Mouse (Mus musculus): Measurements from ENCODE around the gene 0610010F05Rik.

0610010F05Rik gene

DNA sequence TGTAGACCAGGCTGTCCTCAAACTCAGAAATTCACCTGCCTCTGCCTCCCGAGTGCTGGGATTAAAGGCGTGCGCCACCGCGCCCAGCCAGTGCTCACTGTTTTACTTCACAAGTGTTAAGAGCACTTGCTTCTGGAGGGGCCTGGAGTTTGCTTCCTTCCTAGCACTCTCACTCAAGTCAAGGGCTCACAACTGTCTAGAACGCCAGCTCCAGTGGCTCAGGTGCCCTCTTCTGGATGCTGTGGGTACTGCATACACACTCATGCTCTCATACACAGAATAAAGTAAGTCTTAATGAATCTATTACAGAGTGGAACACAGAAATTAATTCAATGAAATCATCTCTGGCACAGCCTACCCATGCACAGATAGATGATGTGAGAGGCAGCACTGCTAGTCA lies 67.7 kb downstream of the 0610010F05Rik start:
- DNase-seq (ENCODE audit: low spot score), result peak; percentile 71

DNA sequence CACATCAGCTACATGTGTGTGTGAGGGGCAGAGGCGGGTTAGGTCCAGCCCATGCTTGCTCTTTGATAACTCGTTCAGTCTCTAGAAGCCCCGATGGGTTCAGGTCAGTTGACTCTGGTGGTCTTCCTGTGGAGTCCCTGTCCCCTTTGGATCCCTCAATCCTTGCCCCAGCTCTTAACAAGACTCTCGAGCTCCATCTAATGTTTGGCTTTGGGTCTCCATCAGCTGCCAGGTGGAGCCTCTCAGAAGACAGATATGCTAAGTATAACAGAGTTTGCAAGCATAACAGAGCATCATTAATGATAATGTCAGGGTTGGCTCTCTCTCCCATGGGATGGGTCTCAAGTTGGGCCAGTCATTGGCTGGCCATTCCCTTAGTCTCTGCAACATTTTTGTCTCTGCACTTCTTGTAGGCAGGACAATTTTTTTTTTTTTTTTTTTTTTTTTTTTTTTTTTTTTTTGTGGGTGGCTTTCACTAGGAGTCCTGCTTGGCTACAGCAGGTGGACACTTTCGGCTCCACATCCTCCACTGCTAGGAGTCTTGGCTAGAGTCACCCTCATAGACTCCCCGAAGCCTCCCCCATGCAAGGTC lies 76.3 kb downstream of the 0610010F05Rik start:
- no peak for DNase-seq (ENCODE audit: low spot score)

DNA sequence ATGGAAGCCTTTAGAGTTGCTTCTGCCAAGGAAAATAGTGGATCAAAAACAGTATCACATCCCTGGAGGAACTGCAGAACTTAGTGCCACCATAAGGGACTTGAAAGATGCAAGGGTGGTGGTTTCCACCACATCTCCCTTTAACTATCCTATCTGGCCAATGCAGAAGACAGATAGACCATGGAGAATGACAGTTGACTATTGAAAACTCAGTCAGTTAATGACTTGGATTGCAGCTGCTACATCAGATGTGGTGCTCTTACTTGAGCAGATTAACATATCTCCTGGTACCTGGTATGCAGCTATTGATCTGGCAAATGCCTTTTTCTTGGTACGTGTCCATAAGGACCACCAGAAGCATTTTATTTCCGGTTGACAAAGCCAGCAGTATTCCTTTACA lies 96.0 kb downstream of the 0610010F05Rik start:
- DNase-seq (ENCODE audit: low spot score), result no peak

DNA sequence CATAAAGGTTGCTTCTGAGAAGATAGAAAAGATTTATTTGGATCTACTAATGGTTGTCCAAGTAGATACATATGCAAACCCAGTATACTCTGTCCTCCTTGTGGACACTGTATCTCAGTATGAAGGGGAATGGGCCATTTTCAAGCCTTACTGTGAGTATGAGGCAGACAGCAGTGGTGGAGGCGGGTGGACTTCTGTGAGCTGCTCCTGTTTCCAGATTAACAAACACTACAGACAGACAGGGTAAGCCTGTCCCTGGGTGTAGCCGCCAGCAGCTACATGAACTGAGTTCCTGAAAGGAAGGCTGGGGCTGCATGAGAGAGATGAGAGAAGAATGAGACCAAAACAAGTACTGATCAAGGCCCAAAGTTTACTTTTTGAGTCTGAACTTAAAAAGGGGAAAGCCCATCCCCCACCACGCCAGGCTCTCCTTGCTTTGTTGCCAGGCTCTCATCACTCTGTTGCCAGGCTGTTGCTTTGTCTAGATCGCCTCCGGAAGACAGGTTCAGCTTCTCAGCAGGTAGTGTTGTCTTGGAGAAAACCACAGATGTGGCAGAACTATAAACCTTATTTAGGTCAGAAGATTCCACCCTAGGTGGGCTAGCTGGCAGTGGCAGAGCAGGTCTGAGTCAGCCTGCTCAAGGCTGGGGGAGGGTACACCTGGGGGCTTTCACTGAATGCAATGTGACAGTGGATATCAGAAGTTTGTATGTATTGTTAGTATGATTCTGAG lies 112.8 kb downstream of the 0610010F05Rik start, which contains the start of gene 1700093K21Rik:
Gene 1700093K21Rik, minus strand, starts transcription at position 683 of the 733 bp plus-strand sequence.
- no peak for DNase-seq (ENCODE audit: low spot score)

GRCm38 (mm10) chr11:23518981-23519380 lies 114.5 kb downstream of the 0610010F05Rik start:
- DNase-seq (ENCODE audit: low spot score), result no peak

GRCm38 (mm10) chr11:23515315-23515714 lies 118.1 kb downstream of the 0610010F05Rik start:
- DNase-seq (ENCODE audit: low spot score), result no peak

Data from c-Kit-positive CD71-positive TER-119-positive erythroid progenitor cells, embryonic 14.5 days (primary cell).